Mouse (Mus musculus): ENCODE data around the gene Gar1. TPM values are rescaled to one million over a fixed set of nuclear protein-coding genes. Genes with fewer than 3 reads are reported as not detected.

Gar1 gene
- polyA plus RNA-seq, 1 experiment = 49.6 TPM

GRCm38 (mm10) chr3:129846846-129847245 is 15.7 kb upstream of the Gar1 start:
- Histone ChIP-seq H3K27ac (ENCODE audit: control insufficient read depth, insufficient read depth, low read depth, low read length) (no peak overlapping the region), H3K4me1 (ENCODE audit: control insufficient read depth, insufficient read depth, low read length) (no peaks in the 10 kb centered on the region), H3K36me3 (ENCODE audit: control insufficient read depth, insufficient read depth, low read length) (no peaks in the 10 kb centered on the region), H3K27me3 (ENCODE audit: control insufficient read depth, insufficient read depth, low read length) (no peaks in the 10 kb centered on the region), H3K4me3 (ENCODE audit: control insufficient read depth, low read depth, low read length) (no peak overlapping the region)
- no peak for TF ChIP-seq POLR2A (IDR thresholded peaks at IDR 0.05; ENCODE audit: control insufficient read depth, low read depth, low read length)
- no peak for TF ChIP-seq CTCF (IDR thresholded peaks at IDR 0.05; ENCODE audit: control insufficient read depth, insufficient read depth, insufficient replicate concordance, low read depth, low read length)

- H3K36me3 ChIP-seq (ENCODE audit: control insufficient read depth, insufficient read depth, low read length) = no peaks in the 10 kb centered on the region
- H3K27me3 ChIP-seq (ENCODE audit: control insufficient read depth, insufficient read depth, low read length) = no peaks in the 10 kb centered on the region
- no peak overlapping the region for H3K4me3 ChIP-seq (ENCODE audit: control insufficient read depth, low read depth, low read length)
- no peaks in the 10 kb centered on the region for H3K4me1 ChIP-seq (ENCODE audit: control insufficient read depth, insufficient read depth, low read length)
- no peak for TF ChIP-seq CTCF (IDR thresholded peaks at IDR 0.05; ENCODE audit: control insufficient read depth, insufficient read depth, insufficient replicate concordance, low read depth, low read length)
- no peak for TF ChIP-seq POLR2A (IDR thresholded peaks at IDR 0.05; ENCODE audit: control insufficient read depth, low read depth, low read length)
- H3K27ac ChIP-seq (ENCODE audit: control insufficient read depth, insufficient read depth, low read depth, low read length) = no peak overlapping the region
Measured at GRCm38 (mm10) chr3:129845868-129846267, 14.7 kb upstream of the Gar1 start.

- TF ChIP-seq CTCF (IDR thresholded peaks at IDR 0.05; ENCODE audit: control insufficient read depth, insufficient read depth, insufficient replicate concordance, low read depth, low read length) (no peak), POLR2A (IDR thresholded peaks at IDR 0.05; ENCODE audit: control insufficient read depth, low read depth, low read length) (no peak)
- H3K27me3 ChIP-seq (ENCODE audit: control insufficient read depth, insufficient read depth, low read length) = no peaks in the 10 kb centered on the region
- peaks cover 6% of the 10 kb centered on the region for H3K4me1 ChIP-seq (ENCODE audit: control insufficient read depth, insufficient read depth, low read length)
- no peaks in the 10 kb centered on the region for H3K36me3 ChIP-seq (ENCODE audit: control insufficient read depth, insufficient read depth, low read length)
- no peak overlapping the region for H3K27ac ChIP-seq (ENCODE audit: control insufficient read depth, insufficient read depth, low read depth, low read length)
- H3K4me3 ChIP-seq (ENCODE audit: control insufficient read depth, low read depth, low read length) = no peak overlapping the region
Measured at GRCm38 (mm10) chr3:129838017-129838416, 6.8 kb upstream of the Gar1 start.

GRCm38 (mm10) chr3:129836965-129837364 is 5.8 kb upstream of the Gar1 start:
- H3K4me1 ChIP-seq (ENCODE audit: control insufficient read depth, insufficient read depth, low read length) = peaks cover 6% of the 10 kb centered on the region
- H3K4me3 ChIP-seq (ENCODE audit: control insufficient read depth, low read depth, low read length) = no peak overlapping the region
- H3K36me3 ChIP-seq (ENCODE audit: control insufficient read depth, insufficient read depth, low read length) = no peaks in the 10 kb centered on the region
- no peak for TF ChIP-seq POLR2A (IDR thresholded peaks at IDR 0.05; ENCODE audit: control insufficient read depth, low read depth, low read length)
- TF ChIP-seq CTCF (IDR thresholded peaks at IDR 0.05; ENCODE audit: control insufficient read depth, insufficient read depth, insufficient replicate concordance, low read depth, low read length) = no peak
- no peak overlapping the region for H3K27ac ChIP-seq (ENCODE audit: control insufficient read depth, insufficient read depth, low read depth, low read length)
- H3K27me3 ChIP-seq (ENCODE audit: control insufficient read depth, insufficient read depth, low read length) = no peaks in the 10 kb centered on the region

GRCm38 (mm10) chr3:129836051-129836697 is 5.0 kb upstream of the Gar1 start:
- Histone ChIP-seq H3K4me3 (ENCODE audit: control insufficient read depth, low read depth, low read length) (no peak overlapping the region), H3K27ac (ENCODE audit: control insufficient read depth, insufficient read depth, low read depth, low read length) (0 out of 2 replicates have a peak overlapping the region, but pooled peaks have one; percentile 8), H3K27me3 (ENCODE audit: control insufficient read depth, insufficient read depth, low read length) (no peaks in the 10 kb centered on the region), H3K4me1 (ENCODE audit: control insufficient read depth, insufficient read depth, low read length) (peaks cover 6% of the 10 kb centered on the region), H3K36me3 (ENCODE audit: control insufficient read depth, insufficient read depth, low read length) (no peaks in the 10 kb centered on the region)
- no peak for TF ChIP-seq POLR2A (IDR thresholded peaks at IDR 0.05; ENCODE audit: control insufficient read depth, low read depth, low read length)
- no peak for TF ChIP-seq CTCF (IDR thresholded peaks at IDR 0.05; ENCODE audit: control insufficient read depth, insufficient read depth, insufficient replicate concordance, low read depth, low read length)

GRCm38 (mm10) chr3:129835388-129835934 is 4.3 kb upstream of the Gar1 start, which contains the start of gene Cfi:
Gene Cfi (plus strand): TSS chr3:129835884.
- no peaks in the 10 kb centered on the region for H3K27me3 ChIP-seq (ENCODE audit: control insufficient read depth, insufficient read depth, low read length)
- no peak within 1 kb of the TSS for H3K4me3 ChIP-seq (ENCODE audit: control insufficient read depth, low read depth, low read length)
- 0 out of 2 replicates have a peak within 1 kb of the TSS, but pooled peaks have one; percentile 8 for H3K27ac ChIP-seq (ENCODE audit: control insufficient read depth, insufficient read depth, low read depth, low read length)
- TF ChIP-seq CTCF (IDR thresholded peaks at IDR 0.05; ENCODE audit: control insufficient read depth, insufficient read depth, insufficient replicate concordance, low read depth, low read length) = no peak
- TF ChIP-seq POLR2A (IDR thresholded peaks at IDR 0.05; ENCODE audit: control insufficient read depth, low read depth, low read length) = no peak
- H3K4me1 ChIP-seq (ENCODE audit: control insufficient read depth, insufficient read depth, low read length) = peaks cover 6% of the 10 kb centered on the region
- H3K36me3 ChIP-seq (ENCODE audit: control insufficient read depth, insufficient read depth, low read length) = no peaks in the 10 kb centered on the region

GRCm38 (mm10) chr3:129830626-129831025 is 570 bp downstream of the Gar1 start:
- peak overlapping the region; percentile 88 for H3K27ac ChIP-seq (ENCODE audit: control insufficient read depth, insufficient read depth, low read depth, low read length)
- H3K4me1 ChIP-seq (ENCODE audit: control insufficient read depth, insufficient read depth, low read length) = peaks cover 1% of the 10 kb centered on the region; the same call in 1 of the 2 replicates
- peaks cover 1% of the 10 kb centered on the region; the same call in 1 of the 2 replicates for H3K36me3 ChIP-seq (ENCODE audit: control insufficient read depth, insufficient read depth, low read length)
- H3K4me3 ChIP-seq (ENCODE audit: control insufficient read depth, low read depth, low read length) = peak overlapping the region; percentile 90
- no peaks in the 10 kb centered on the region for H3K27me3 ChIP-seq (ENCODE audit: control insufficient read depth, insufficient read depth, low read length)
- TF ChIP-seq CTCF (IDR thresholded peaks at IDR 0.05; ENCODE audit: control insufficient read depth, insufficient read depth, insufficient replicate concordance, low read depth, low read length) (no peak), POLR2A (IDR thresholded peaks at IDR 0.05; ENCODE audit: control insufficient read depth, low read depth, low read length) (no peak)
